Mouse (Mus musculus): ENCODE measurements around the gene Mcoln1. TPM values are rescaled to one million over a fixed set of nuclear protein-coding genes. Genes with fewer than 3 reads are reported as not detected.

The Mcoln1 gene
- total RNA-seq, 2 experiments from 2014 or later: 23.8 to 26.4 TPM

GRCm38 (mm10) chr8:3546511-3546910 is 46.3 kb downstream of the Mcoln1 start:
- no peak for DNase-seq
- intact Hi-C loops (cut with DNase I): no loop called here

DNA sequence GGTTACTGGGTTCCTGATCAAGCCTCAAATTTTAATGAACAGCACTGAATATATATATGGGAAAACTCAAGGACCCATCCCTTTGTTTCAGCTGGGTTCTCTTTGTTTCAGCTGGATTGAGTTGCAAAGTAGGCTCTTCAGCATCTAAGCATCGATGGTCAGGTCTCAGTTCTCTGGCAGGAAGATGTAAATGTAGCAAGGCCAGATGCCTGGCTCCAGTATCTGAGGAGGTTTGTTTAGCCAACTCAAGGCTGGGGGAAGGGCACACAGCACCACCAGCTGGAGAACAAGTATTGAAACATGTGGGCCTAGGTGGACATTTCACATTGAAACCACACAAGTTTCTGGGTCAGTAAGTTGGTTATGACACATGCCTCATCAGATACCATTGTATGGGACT is 52.0 kb downstream of the Mcoln1 start:
- intact Hi-C loops (cut with DNase I): no loop called here
- DNase-seq: no peak

- DNase-seq: no peak
- intact Hi-C loops (cut with DNase I): no loop called here
Observed at GRCm38 (mm10) chr8:3556114-3556513, 55.9 kb downstream of the Mcoln1 start.

Other genes starting within 250 kb of the Mcoln1 start
- 100 to 1,000 TPM; 114 to 115 TPM for gene Insr, start 220.8 kb upstream of the Mcoln1 start, total RNA-seq (2021)
- 1 to 10 TPM in 1 of 2 experiments, under 1 TPM in 1; 0.79 to 1.7 TPM for gene A430078G23Rik, start 147.0 kb upstream of the Mcoln1 start, total RNA-seq (2021)
- 10 to 100 TPM; 20.5 to 21.4 TPM for gene Arhgef18, start 107.5 kb upstream of the Mcoln1 start, total RNA-seq (2021)
- 1 to 10 TPM; 3.0 to 3.5 TPM for gene Pex11g, start 32.8 kb upstream of the Mcoln1 start, total RNA-seq (2021)
- gene Tex45, start 29.6 kb upstream of the Mcoln1 start, total RNA-seq (2021): not detected
- 10 to 100 TPM; 25.1 to 26.3 TPM for gene Zfp358, start 7.3 kb upstream of the Mcoln1 start, total RNA-seq (2021)
- 10 to 100 TPM; 12.3 to 14.0 TPM for gene Pnpla6, start 14.9 kb downstream of the Mcoln1 start, total RNA-seq (2021)
- under 1 TPM; 0.43 to 0.51 TPM for gene C330021F23Rik, start 67.5 kb downstream of the Mcoln1 start, total RNA-seq (2021)
- 1 to 10 TPM in 1 of 2 experiments, under 1 TPM in 1; 0.37 to 1.8 TPM for gene Camsap3, start 86.8 kb downstream of the Mcoln1 start, total RNA-seq (2021)
- 10 to 100 TPM; 18.4 to 19.3 TPM for gene Xab2, start 120.9 kb downstream of the Mcoln1 start, total RNA-seq (2021)
- 10 to 100 TPM; 61.7 to 66.4 TPM for gene Pet100, start 121.1 kb downstream of the Mcoln1 start, total RNA-seq (2021)
- not detected for gene Pcp2, start 125.1 kb downstream of the Mcoln1 start, total RNA-seq (2021)
- gene Stxbp2, start 130.5 kb downstream of the Mcoln1 start, total RNA-seq (2021): 10 to 100 TPM in 1 of 2 experiments, 1 to 10 TPM in 1; 7.7 to 10.1 TPM
- 1 to 10 TPM; 1.7 to 5.2 TPM for gene Retn, start 155.3 kb downstream of the Mcoln1 start, total RNA-seq (2021)
- gene Mcemp1, start 165.3 kb downstream of the Mcoln1 start, total RNA-seq (2021): under 1 TPM in 1 of 2 experiments, not detected in 1; 0.29 TPM
- gene Fcor, start 171.9 kb downstream of the Mcoln1 start, total RNA-seq (2021): 1 to 10 TPM in 1 of 2 experiments, under 1 TPM in 1; 0.90 to 1.5 TPM
- gene Trappc5, start 175.8 kb downstream of the Mcoln1 start, total RNA-seq (2021): 10 to 100 TPM; 16.6 to 18.0 TPM
- gene Fcer2a, start 193.7 kb downstream of the Mcoln1 start, total RNA-seq (2021): under 1 TPM in 1 of 2 experiments, not detected in 1; 0.34 TPM
- gene Clec4g, start 220.2 kb downstream of the Mcoln1 start, total RNA-seq (2021): 1 to 10 TPM in 1 of 2 experiments, under 1 TPM in 1; 0.68 to 1.2 TPM
- under 1 TPM; 0.19 to 0.27 TPM for gene Cd209a, start 248.5 kb downstream of the Mcoln1 start, total RNA-seq (2021)